Mouse (Mus musculus): Measurements from ENCODE around the gene Slc38a8. TPM values are rescaled to one million over a fixed set of nuclear protein-coding genes. Genes with fewer than 3 reads are reported as not detected.

Gene Slc38a8
- polyA plus RNA-seq, 1 experiment = 0.51 TPM

DNA sequence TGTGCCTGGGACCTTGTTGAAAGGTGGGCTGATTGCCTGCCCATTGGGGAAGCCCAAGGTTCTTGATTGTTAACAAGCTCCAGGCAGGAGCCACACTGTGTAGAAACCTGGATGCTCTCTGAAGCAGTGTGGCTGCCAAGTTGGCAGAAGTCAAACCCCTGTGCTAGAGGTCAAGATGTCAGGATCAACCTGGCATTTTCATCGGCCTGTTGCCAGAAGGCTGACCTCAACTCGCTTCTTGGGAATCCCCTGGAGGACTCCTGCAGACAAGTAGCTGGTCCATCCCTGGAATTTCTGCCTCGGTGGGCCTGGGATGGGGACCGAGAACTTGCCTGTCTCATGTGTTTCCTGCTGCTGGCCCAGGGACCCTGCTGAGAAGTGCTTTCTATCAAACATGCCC is 613 bp upstream of the Slc38a8 start:
- Histone ChIP-seq H3K4me3 (ENCODE audit: control insufficient read depth, insufficient read depth, low read length) (no peak overlapping the region), H3K27ac (ENCODE audit: control insufficient read depth, insufficient read depth, low read length) (no peak overlapping the region), H3K27me3 (ENCODE audit: control insufficient read depth, insufficient read depth, low read length) (no peaks in the 10 kb centered on the region), H3K36me3 (ENCODE audit: control insufficient read depth, insufficient read depth, low read length) (no peaks in the 10 kb centered on the region; the same call in 1 of the 2 replicates), H3K4me1 (replicated peaks; ENCODE audit: control insufficient read depth, insufficient read depth, low read length) (no peaks in the 10 kb centered on the region)
- TF ChIP-seq CTCF (IDR thresholded peaks at IDR 0.05; ENCODE audit: borderline replicate concordance, control insufficient read depth, extremely low read depth, insufficient read depth, low read length, poor library complexity) (no peak), POLR2A (IDR thresholded peaks at IDR 0.05; ENCODE audit: control insufficient read depth, extremely low read depth, insufficient read depth, low read length, poor library complexity) (no peak)
- 75% methylated on average over 4 of the region's 4 CpGs for WGBS
- DNase-seq = no peak

DNA sequence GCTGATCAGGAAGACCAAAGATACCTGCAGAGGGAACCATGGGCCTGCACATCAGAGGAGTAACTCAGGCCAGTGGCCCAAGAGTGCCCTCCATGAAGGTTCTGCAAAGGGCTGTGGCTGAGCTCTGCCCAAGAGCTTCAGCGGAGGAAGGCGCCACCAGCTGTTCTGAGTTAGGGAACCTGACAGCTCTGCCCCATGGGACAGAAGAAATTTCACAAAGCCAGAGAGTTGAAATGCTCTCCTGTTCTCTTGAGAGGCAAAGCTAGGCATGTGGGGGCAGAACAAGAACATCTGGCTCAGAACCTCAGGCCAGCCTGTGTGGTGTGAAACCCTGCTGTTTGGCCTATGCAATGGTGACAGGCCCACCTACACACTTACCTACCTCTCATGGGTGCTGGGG is 1.7 kb downstream of the Slc38a8 start:
- no peak for DNase-seq
- Histone ChIP-seq H3K36me3 (ENCODE audit: control insufficient read depth, insufficient read depth, low read length) (no peaks in the 10 kb centered on the region), H3K27ac (ENCODE audit: control insufficient read depth, insufficient read depth, low read length) (no peak overlapping the region), H3K4me1 (replicated peaks; ENCODE audit: control insufficient read depth, insufficient read depth, low read length) (no peaks in the 10 kb centered on the region), H3K27me3 (ENCODE audit: control insufficient read depth, insufficient read depth, low read length) (no peaks in the 10 kb centered on the region), H3K4me3 (ENCODE audit: control insufficient read depth, insufficient read depth, low read length) (no peak overlapping the region)
- 95% methylated on average over 2 of the region's 2 CpGs for WGBS
- TF ChIP-seq CTCF (IDR thresholded peaks at IDR 0.05; ENCODE audit: borderline replicate concordance, control insufficient read depth, extremely low read depth, insufficient read depth, low read length, poor library complexity) (no peak), POLR2A (IDR thresholded peaks at IDR 0.05; ENCODE audit: control insufficient read depth, extremely low read depth, insufficient read depth, low read length, poor library complexity) (no peak)

GRCm38 (mm10) chr8:119496848-119497247 is 4.7 kb downstream of the Slc38a8 start:
- H3K36me3 ChIP-seq (ENCODE audit: control insufficient read depth, insufficient read depth, low read length) = no peaks in the 10 kb centered on the region
- H3K27ac ChIP-seq (ENCODE audit: control insufficient read depth, insufficient read depth, low read length) = no peak overlapping the region
- no peak overlapping the region for H3K4me3 ChIP-seq (ENCODE audit: control insufficient read depth, insufficient read depth, low read length)
- DNase-seq = peak; percentile 57
- WGBS = 35% methylated on average over 6 of the region's 6 CpGs
- TF ChIP-seq CTCF (IDR thresholded peaks at IDR 0.05; ENCODE audit: borderline replicate concordance, control insufficient read depth, extremely low read depth, insufficient read depth, low read length, poor library complexity) (peak; percentile 78; the same call in 1 of the 2 replicates), POLR2A (IDR thresholded peaks at IDR 0.05; ENCODE audit: control insufficient read depth, extremely low read depth, insufficient read depth, low read length, poor library complexity) (no peak)
- no peaks in the 10 kb centered on the region for H3K4me1 ChIP-seq (replicated peaks; ENCODE audit: control insufficient read depth, insufficient read depth, low read length)
- no peaks in the 10 kb centered on the region for H3K27me3 ChIP-seq (ENCODE audit: control insufficient read depth, insufficient read depth, low read length)

DNA sequence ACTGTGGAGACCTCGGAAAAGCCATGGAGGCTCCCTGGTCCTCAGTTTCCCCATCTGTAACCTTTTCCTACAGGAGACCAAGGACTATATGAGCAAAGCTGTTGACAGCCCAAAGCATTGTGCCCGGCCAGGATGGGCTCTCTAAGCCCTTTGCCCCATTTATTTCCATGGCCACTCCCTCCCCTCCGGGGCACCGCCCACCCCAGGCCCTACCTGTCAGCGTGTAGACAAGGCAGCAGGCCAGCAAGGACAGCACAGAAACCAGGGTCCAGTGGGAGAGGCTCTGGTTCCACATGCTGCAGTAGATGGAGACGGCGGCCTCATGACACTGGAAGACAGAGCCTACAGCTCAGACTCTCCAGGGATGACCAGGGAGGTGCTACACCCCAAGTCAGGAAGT is 14.4 kb downstream of the Slc38a8 start:
- Histone ChIP-seq H3K4me1 (replicated peaks; ENCODE audit: control insufficient read depth, insufficient read depth, low read length) (no peaks in the 10 kb centered on the region), H3K27me3 (ENCODE audit: control insufficient read depth, insufficient read depth, low read length) (no peaks in the 10 kb centered on the region), H3K36me3 (ENCODE audit: control insufficient read depth, insufficient read depth, low read length) (no peaks in the 10 kb centered on the region), H3K4me3 (ENCODE audit: control insufficient read depth, insufficient read depth, low read length) (no peak overlapping the region), H3K27ac (ENCODE audit: control insufficient read depth, insufficient read depth, low read length) (no peak overlapping the region)
- no peak for DNase-seq
- TF ChIP-seq POLR2A (IDR thresholded peaks at IDR 0.05; ENCODE audit: control insufficient read depth, extremely low read depth, insufficient read depth, low read length, poor library complexity) (no peak), CTCF (IDR thresholded peaks at IDR 0.05; ENCODE audit: borderline replicate concordance, control insufficient read depth, extremely low read depth, insufficient read depth, low read length, poor library complexity) (no peak)
- 82% methylated on average over 7 of the region's 7 CpGs for WGBS

GRCm38 (mm10) chr8:119484145-119484896 is 17.2 kb downstream of the Slc38a8 start:
- Histone ChIP-seq H3K27me3 (ENCODE audit: control insufficient read depth, insufficient read depth, low read length) (no peaks in the 10 kb centered on the region), H3K4me3 (ENCODE audit: control insufficient read depth, insufficient read depth, low read length) (no peak overlapping the region), H3K27ac (ENCODE audit: control insufficient read depth, insufficient read depth, low read length) (no peak overlapping the region), H3K4me1 (replicated peaks; ENCODE audit: control insufficient read depth, insufficient read depth, low read length) (no peaks in the 10 kb centered on the region), H3K36me3 (ENCODE audit: control insufficient read depth, insufficient read depth, low read length) (no peaks in the 10 kb centered on the region)
- TF ChIP-seq CTCF (IDR thresholded peaks at IDR 0.05; ENCODE audit: borderline replicate concordance, control insufficient read depth, extremely low read depth, insufficient read depth, low read length, poor library complexity) = no peak
- TF ChIP-seq POLR2A (IDR thresholded peaks at IDR 0.05; ENCODE audit: control insufficient read depth, extremely low read depth, insufficient read depth, low read length, poor library complexity) = no peak
- no peak for DNase-seq
- WGBS = 87% methylated on average over 11 of the region's 11 CpGs

GRCm38 (mm10) chr8:119478684-119479083 is 22.8 kb downstream of the Slc38a8 start:
- H3K4me1 ChIP-seq (replicated peaks; ENCODE audit: control insufficient read depth, insufficient read depth, low read length) = no peaks in the 10 kb centered on the region
- 46% methylated on average over 5 of the region's 5 CpGs for WGBS
- no peak overlapping the region for H3K4me3 ChIP-seq (ENCODE audit: control insufficient read depth, insufficient read depth, low read length)
- H3K27ac ChIP-seq (ENCODE audit: control insufficient read depth, insufficient read depth, low read length) = no peak overlapping the region
- no peaks in the 10 kb centered on the region for H3K36me3 ChIP-seq (ENCODE audit: control insufficient read depth, insufficient read depth, low read length)
- no peak for DNase-seq
- TF ChIP-seq POLR2A (IDR thresholded peaks at IDR 0.05; ENCODE audit: control insufficient read depth, extremely low read depth, insufficient read depth, low read length, poor library complexity) (no peak), CTCF (IDR thresholded peaks at IDR 0.05; ENCODE audit: borderline replicate concordance, control insufficient read depth, extremely low read depth, insufficient read depth, low read length, poor library complexity) (no peak)
- no peaks in the 10 kb centered on the region for H3K27me3 ChIP-seq (ENCODE audit: control insufficient read depth, insufficient read depth, low read length)

All from thymus, adult 2 months (tissue).